Mouse (Mus musculus) stomach, postnatal 0 days (tissue): ENCODE measurements around the gene Fut1.

ENCODE experiments used
- CTCF ChIP-seq: IDR thresholded peaks from 2 replicates; pipeline ENCODE4 v1.5.1; 2016; ENCODE audit warnings: antibody characterized with exemption, low read depth, mild to moderate bottlenecking, moderate library complexity
- EP300 ChIP-seq: optimal IDR thresholded peaks from 2 replicates; pipeline ENCODE3; 2016; ENCODE audit warnings: antibody characterized with exemption

DNA sequence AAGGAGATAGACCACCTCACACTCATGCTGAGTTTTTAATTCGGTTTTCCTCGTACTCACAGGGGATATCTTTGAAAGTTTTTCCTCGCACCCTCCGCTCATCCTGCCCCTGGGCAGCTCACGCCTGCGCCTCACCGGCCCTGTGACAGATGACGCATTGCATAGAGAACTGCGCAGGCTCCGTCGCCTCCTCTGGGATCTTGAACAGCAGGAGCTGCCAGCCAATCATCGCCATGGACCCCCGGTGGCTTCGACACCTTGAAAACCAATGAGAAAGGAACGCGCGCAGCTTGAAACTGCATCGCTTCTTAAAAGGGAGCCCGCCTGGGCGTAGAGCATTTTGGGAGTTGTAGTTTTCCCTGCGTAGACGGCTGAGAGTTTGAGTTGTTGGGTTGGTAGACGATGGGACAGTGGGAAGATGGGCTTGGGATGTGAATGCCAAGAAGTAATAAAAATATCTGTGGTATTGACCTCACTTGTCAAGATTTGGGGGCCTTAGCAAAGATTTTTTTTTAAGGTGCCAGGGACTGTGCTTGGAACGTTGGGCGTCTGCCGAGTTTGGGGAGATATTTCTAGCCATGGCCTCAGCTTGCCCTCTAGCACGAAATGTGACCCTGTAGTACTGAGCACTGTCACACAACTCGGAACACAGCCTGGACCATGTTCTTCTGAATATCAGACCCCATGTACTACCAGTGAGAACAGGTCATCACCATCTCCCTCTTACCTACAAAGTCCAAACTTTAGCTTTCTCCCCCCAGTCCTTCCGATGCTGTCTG, 21.7 kb downstream of the Fut1 start:
- TF ChIP-seq CTCF (no peak), EP300 (no peak)
